Mouse (Mus musculus): ENCODE results near the gene Ccr8. TPM values are rescaled to one million over a fixed set of nuclear protein-coding genes. Genes with fewer than 3 reads are reported as not detected.

The Ccr8 gene
- polyA plus RNA-seq, 1 experiment from 2014 or later = not detected

GRCm38 (mm10) chr9:120144474-120144873, 52.6 kb downstream of the Ccr8 start:
- H3K9me3 ChIP-seq (replicated peaks) = no peaks in the 10 kb centered on the region
- ATAC-seq (ENCODE audit: low FRiP score) = no peak
- WGBS = 82% methylated on average over 13 of the region's 13 CpGs

More at GRCm38 (mm10) chr9:120144474-120144873, 52.6 kb downstream of the Ccr8 start:
- Histone ChIP-seq H3K27ac (no peak overlapping the region), H3K4me2 (replicated peaks) (no peak overlapping the region), H3K27me3 (peaks cover 15% of the 10 kb centered on the region), H3K9ac (no peak overlapping the region), H3K4me3 (no peak overlapping the region), H3K4me1 (0 out of 2 replicates have a peak, but pooled peaks cover under 1% of the 10 kb centered on the region), H3K36me3 (no peaks in the 10 kb centered on the region)

Other genes with a start within 250 kb of the Ccr8 start
- gene Wdr48, start 197.2 kb upstream of the Ccr8 start, polyA plus RNA-seq (2016; fragmentation: Nextera tagmentation; extraction: Ambion mirVana) = 72.4 and 77.9 TPM in 2 replicates
- gene Gorasp1, start 154.5 kb upstream of the Ccr8 start, polyA plus RNA-seq (2016; fragmentation: Nextera tagmentation; extraction: Ambion mirVana) = 22.4 and 24.0 TPM in 2 replicates
- 1.1 and 1.5 TPM in 2 replicates for gene Ttc21a, start 154.5 kb upstream of the Ccr8 start, polyA plus RNA-seq (2016; fragmentation: Nextera tagmentation; extraction: Ambion mirVana)
- 2.6 and 2.8 TPM in 2 replicates for gene Csrnp1, start 107.5 kb upstream of the Ccr8 start, polyA plus RNA-seq (2016; fragmentation: Nextera tagmentation; extraction: Ambion mirVana)
- gene Xirp1, start 68.5 kb upstream of the Ccr8 start, polyA plus RNA-seq (2016; fragmentation: Nextera tagmentation; extraction: Ambion mirVana) = 0.04 and 0.17 TPM in 2 replicates
- 7.5 and 8.2 TPM in 2 replicates for gene Cx3cr1, start 22.2 kb upstream of the Ccr8 start, polyA plus RNA-seq (2016; fragmentation: Nextera tagmentation; extraction: Ambion mirVana)
- gene Slc25a38, start 18.3 kb downstream of the Ccr8 start, polyA plus RNA-seq (2016; fragmentation: Nextera tagmentation; extraction: Ambion mirVana) = 35.0 and 38.0 TPM in 2 replicates
- gene Rpsa, start 35.6 kb downstream of the Ccr8 start, polyA plus RNA-seq (2016; fragmentation: Nextera tagmentation; extraction: Ambion mirVana) = 793 and 930 TPM in 2 replicates
- not detected in 2 replicates for gene Mobp, start 57.6 kb downstream of the Ccr8 start, polyA plus RNA-seq (2016; fragmentation: Nextera tagmentation; extraction: Ambion mirVana)
- gene Myrip, start 209.4 kb downstream of the Ccr8 start, polyA plus RNA-seq (2016; fragmentation: Nextera tagmentation; extraction: Ambion mirVana) = 1.8 and 2.9 TPM in 2 replicates